Mouse (Mus musculus) gastrocnemius, postnatal 25 days (tissue): ENCODE data around the gene Selenon. TPM values are rescaled to one million over a fixed set of nuclear protein-coding genes. Genes with fewer than 3 reads are reported as not detected.

ENCODE experiments used
- DNase-seq: peaks from one replicate; pipeline ENCODE4 v3.0.0; 2022
- total RNA-seq, 2 experiments: library from RNA; stranded (reverse); gene quantifications; 1 replicate in 1 of 2; 2 replicates in 1 of 2; pipeline ENCODE4 v1.2.3; 2021

Gene Selenon
- total RNA-seq, 2 experiments from 2014 or later: 6.5 to 7.2 TPM

GRCm38 (mm10) chr4:134546814-134547705 is 4.9 kb downstream of the Selenon start:
- no peak for DNase-seq

GRCm38 (mm10) chr4:134543261-134543660 is 8.7 kb downstream of the Selenon start:
- DNase-seq: peak; percentile 81

GRCm38 (mm10) chr4:134542726-134543125 is 9.2 kb downstream of the Selenon start:
- DNase-seq: no peak

- no peak for DNase-seq
These were observed 12.9 kb downstream of the Selenon start for GRCm38 (mm10) chr4:134538997-134539580.

- no peak for DNase-seq
These were observed 16.2 kb downstream of the Selenon start for GRCm38 (mm10) chr4:134535787-134536151.

- peak; percentile 99 for DNase-seq
These were observed 16.8 kb downstream of the Selenon start, which contains the start of gene Mtfr1l for GRCm38 (mm10) chr4:134534932-134535786. TSS of gene Mtfr1l (minus strand) at chr4:134535387.

- DNase-seq: peak; percentile 72
These were observed 17.7 kb downstream of the Selenon start for GRCm38 (mm10) chr4:134534124-134534886.

GRCm38 (mm10) chr4:134533421-134533820 is 18.5 kb downstream of the Selenon start:
- no peak for DNase-seq

- DNase-seq: no peak
These were observed 19.0 kb downstream of the Selenon start for GRCm38 (mm10) chr4:134532928-134533327.

- DNase-seq: no peak
These were observed 25.7 kb downstream of the Selenon start for GRCm38 (mm10) chr4:134526220-134526619.

GRCm38 (mm10) chr4:134525806-134526205 is 26.2 kb downstream of the Selenon start:
- no peak for DNase-seq

GRCm38 (mm10) chr4:134523447-134523846 is 28.5 kb downstream of the Selenon start:
- DNase-seq: no peak

- DNase-seq: no peak
These were observed 32.7 kb downstream of the Selenon start for GRCm38 (mm10) chr4:134519281-134519680.

- no peak for DNase-seq
These were observed 33.4 kb downstream of the Selenon start for GRCm38 (mm10) chr4:134518541-134518940.

GRCm38 (mm10) chr4:134517719-134518118 is 34.2 kb downstream of the Selenon start:
- DNase-seq: no peak

- DNase-seq: peak; percentile 44
These were observed 35.0 kb downstream of the Selenon start for GRCm38 (mm10) chr4:134516981-134517380.

- DNase-seq: no peak
These were observed 36.4 kb downstream of the Selenon start for GRCm38 (mm10) chr4:134515614-134516013.

GRCm38 (mm10) chr4:134514309-134514930 is 37.5 kb downstream of the Selenon start:
- no peak for DNase-seq

GRCm38 (mm10) chr4:134512798-134513197 is 39.2 kb downstream of the Selenon start:
- peak; percentile 59 for DNase-seq

GRCm38 (mm10) chr4:134511730-134512129 is 40.2 kb downstream of the Selenon start:
- no peak for DNase-seq

GRCm38 (mm10) chr4:134510845-134511411 is 41.0 kb downstream of the Selenon start, which contains the start of gene Aunip:
TSS of gene Aunip (plus strand) at chr4:134510999.
- DNase-seq: peak; percentile 83
